Mouse (Mus musculus) neutrophil, adult 5-6 weeks (primary cell): ENCODE measurements at regions not wholly inside any gene's neighbourhood (a gene's known extent, or its start where the extent isn't known, plus 50 kb on each side); places are given as distances from the start of the nearest gene placed in this dataset.

Experiments used
- ATAC-seq: fragments of 151-379, 151-347 bp; 2 replicates; pipeline ENCODE4 v1.8.0; 2017; ENCODE audit warnings: mild to moderate bottlenecking, moderate TSS enrichment; ENCODE audit not compliant: insufficient number of reproducible peaks, poor library complexity, low FRiP score, severe bottlenecking; ENCODE audit errors: extremely low read depth

DNA sequence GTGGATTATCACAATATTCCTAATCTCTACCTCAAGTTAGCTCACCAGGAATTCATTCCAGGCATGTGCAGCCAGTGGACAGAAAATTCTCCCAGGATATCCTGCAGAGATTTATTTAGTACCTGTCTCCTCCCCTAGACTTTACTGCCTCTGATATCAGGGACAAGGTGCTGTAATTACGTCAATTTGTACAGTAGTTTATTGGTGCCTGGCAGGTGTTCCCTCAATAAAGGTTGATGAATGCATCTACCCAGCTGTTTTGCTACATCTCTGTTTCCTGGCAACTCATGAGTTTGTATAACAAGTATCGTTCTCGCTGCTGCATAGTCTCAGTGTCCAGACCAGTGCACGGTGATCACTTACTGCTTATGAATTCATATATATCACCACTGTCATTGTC lies 1281.8 kb upstream of the Lrrc6 start:
- ATAC-seq, result no peak

DNA sequence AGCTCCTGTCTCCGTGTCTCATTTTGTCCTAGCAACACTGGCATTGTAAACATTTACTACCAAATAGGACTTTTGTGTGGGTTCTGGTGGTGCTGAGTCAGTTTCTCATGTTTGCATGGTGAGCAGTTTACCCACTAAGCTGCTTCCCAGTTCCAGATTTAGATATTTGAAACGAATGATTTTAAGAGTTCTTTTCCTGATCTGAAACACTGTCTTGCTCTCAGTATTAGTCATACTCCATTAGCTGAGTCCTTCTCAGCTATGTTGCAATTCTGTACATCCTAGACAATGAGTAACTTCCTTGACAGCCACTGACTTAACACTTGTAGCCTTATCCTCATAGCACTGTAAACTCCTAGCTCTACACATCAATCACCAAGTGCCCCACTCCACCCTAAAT lies 1280.1 kb upstream of the Lrrc6 start:
- peak; percentile 72 for ATAC-seq

DNA sequence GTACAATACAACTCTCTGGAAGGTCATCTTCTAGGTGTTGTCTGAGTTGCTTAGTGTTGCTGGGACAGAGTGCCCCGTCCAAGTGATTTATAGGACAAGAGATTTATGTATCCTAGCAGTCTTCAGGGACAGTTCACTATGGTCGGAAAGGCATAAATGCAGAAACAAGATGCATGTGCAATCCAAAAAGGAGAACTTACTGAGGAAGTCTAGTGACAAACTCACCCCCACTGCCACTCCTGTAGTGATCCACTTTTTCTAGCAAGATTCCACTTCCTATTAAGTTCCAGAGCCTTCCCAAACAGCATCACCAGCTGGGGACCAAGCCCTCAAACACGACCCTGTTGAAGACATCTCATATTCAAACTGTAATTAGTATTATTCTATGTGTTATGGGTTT lies 1266.9 kb upstream of the Lrrc6 start:
- ATAC-seq, result no peak

DNA sequence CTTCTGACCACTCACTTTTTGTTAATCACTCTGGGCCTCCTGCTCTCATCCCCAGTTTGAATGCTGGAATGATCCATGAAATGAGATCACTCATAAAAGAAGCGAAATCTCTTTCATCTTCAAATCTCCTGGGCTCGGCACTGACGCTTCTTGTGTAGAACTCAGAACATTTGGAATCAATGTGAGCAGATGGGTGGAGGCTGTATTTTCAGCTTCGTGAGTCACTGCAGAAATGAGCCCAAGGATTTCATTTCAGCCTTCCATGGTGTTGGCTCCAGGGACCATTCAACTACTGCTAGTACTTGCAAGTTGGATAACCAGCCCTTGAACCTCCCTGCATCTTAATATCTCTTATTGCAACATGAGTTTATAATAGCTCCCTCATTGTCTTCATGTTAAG lies 1258.5 kb upstream of the Lrrc6 start:
- no peak for ATAC-seq

DNA sequence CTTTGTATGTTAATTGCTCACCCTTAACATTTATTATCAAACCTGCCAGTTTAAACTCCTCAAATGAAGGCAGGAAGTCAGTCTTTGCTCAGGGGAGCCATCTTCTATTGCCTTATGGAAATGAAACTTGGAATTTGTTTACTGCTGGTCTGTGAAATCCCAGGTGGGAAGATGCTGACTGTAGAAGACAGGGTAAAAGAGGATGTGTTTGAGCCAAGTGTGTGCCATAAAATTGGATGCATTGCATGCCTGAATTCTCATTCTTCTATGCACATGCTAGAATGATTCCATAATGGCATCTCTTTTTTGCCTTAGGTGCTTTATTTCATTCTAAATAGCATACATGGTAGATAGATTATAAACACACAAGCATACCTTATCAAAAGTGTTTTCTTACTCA lies 1249.9 kb upstream of the Lrrc6 start:
- ATAC-seq, result no peak

DNA sequence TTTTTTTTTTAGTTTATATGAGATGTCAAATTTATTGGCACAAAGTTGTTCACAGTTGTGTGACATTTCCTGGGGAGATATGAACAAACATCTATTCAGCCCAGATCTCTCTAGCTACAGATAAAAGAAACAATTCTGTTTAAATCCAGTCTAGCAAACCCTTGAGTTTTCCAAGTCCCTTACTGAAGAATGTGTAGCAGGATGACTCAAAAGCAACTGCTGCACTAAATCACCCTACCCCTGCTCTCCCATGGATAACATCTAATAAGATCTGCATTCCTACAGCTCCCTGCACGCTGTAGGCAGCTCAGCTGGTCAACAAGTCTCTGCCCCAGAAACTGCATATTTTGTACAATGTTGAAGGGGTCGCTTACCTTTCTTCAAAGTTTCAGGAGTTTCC lies 1242.6 kb upstream of the Lrrc6 start:
- ATAC-seq, result no peak

DNA sequence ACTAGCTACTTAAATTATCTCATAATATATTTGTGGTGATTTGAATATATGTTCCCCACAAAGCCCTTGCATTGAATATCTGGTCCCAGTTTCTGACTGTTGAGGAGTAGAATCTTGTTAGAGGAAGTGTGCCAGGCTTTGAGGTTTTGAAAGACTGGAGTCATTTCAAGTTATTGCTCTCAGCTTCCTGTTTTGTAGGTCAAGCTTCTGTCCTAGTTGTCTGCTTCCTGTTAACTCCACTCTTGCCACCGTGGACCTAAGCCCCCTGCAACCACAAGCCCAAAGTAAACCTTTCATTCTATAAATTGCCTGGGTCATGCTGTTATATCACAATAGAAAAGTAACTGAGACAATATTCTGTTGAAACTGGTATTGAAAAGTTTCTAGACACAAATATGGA lies 1232.3 kb upstream of the Lrrc6 start:
- peak; percentile 97 for ATAC-seq

DNA sequence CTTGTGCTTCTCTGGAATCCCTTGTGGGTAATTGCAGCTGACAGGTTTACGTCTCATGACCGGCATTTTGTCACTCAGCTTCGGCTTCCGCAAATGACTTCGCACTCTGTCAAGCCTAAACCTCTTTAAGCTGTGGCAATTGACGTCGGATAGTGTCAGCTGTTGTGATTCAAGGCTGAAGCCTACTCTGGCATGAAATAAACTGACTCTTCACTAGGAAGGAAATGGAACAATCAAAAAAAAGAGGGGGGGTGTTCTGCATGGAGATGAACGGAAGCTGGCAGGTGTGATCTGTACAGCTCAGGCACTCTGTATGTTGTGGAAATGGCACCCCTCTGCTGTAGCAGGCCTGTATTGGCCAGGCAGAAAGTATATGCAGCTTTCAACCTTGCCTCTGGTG lies 1228.8 kb upstream of the Lrrc6 start:
- no peak for ATAC-seq

DNA sequence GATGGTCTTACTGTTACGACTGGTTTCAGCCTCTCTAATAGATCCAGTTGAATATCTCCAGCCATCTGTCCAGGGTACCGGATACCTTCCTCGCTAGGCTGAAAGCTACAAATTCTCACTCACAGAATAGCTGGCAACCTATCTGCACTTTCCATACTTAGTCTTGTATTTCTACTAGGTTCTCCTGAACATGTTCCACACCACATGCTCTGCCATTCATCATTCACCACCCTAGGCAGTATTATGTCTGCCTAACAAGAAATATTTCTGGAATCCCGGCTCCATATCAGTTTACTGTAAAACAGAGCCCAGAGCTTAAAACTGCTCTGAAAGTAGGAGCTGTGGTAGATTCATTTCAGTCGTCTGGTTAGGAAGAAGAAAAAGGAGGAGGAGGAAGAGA lies 1224.5 kb upstream of the Lrrc6 start:
- no peak for ATAC-seq

DNA sequence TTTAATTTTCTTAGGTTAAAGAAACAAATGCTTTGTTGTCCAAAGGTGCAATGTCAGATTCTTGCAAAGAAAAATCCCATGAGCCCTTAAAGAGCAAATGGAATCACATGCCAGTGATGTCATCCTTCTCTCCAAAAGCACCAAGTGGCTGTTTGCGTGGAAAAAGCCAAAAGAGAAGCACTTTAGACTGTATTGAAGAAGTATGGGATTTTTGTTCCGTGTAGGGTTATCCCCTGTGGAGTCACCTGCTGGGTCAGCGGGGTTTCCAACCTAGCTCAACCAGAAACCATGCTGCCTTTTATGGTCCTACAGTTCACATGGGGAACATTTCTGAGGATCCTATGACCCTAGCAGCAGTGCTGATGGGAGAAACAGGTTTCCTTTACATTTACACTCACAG lies 1213.5 kb upstream of the Lrrc6 start:
- no peak for ATAC-seq

DNA sequence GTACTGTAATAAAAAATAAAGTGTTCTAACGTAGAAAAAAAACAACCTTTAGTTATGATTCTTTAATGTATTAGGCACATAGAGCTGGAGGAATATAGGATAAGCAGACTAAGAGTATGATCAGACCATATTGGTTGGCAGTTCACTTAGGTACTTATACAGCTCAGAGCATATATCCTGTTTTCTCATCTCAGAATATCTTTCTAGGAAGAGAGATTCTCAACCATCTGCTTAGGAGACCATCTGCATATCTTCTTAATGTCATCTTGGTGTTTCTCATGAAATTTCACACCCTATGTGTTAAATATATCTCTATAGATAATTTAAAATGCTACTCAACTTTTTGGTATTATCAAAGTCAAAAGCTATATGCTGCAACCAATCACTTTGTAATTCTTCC lies 1185.4 kb upstream of the Lrrc6 start:
- no peak for ATAC-seq

DNA sequence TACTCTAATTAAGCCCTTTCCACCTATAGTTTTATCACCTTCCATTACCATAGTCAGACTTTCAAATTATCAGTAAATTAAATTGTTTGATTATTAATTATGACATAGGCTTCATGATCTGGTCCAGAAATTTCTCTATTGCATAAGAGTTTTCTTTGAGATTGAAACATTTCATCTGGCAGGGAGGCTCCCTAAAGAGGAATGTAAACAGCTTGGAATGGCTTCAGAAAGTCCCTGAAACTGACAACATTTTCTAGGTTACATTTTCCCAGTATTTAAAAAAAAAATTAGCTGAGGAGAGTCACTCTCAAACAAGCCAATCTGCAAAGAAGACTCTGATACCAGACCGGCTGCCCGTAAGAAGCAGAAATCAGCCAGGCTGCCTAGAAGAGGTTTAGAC lies 1172.6 kb upstream of the Lrrc6 start:
- ATAC-seq, result no peak

DNA sequence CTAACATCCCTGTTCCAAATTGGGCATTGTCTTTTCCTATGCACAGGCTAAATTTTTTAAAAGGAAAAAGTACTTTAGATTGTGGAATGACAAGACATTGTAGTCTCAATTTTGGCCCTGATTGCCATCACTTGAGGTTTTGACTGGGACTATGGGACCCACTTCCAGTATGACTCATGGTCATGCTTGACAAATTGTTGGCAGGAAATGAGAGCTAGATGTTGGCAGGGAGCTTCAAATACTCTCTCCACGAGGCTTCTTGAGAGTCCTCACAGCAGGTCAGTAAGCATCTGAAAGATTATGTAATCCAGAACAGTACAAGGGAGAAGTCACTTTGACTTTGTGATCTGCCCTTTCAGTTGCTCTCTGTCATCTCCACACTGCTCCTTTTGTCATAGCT lies 1135.4 kb upstream of the Lrrc6 start:
- ATAC-seq, result no peak

DNA sequence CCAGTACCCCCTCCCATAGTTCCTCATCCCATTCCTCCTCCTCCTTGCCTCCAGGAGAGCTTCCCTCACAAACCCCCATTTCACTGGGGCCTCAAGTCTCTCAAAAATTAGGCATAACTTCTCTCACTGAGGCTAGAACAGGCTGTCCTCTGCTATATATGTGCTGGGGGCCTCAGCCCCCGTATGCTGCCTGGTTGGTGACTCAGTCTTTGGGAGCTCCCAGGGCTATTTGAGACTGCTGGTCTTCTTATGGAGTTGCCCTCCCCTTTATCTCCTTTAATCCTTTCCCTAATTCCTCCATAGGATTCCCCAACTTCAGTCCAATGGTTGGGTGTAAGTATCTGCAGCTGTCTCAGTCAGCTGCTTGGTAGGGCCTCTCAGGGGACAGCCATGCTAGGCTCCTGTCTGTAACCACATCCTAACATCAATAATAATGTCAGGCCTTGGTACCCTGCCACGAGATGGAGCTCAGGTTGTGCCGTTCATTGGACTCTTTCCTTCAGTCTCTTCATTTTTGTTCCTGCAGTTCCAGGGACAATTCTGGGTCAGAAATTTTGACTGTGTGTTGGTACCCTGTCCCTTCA lies 1126.1 kb upstream of the Lrrc6 start:
- ATAC-seq, result no peak

DNA sequence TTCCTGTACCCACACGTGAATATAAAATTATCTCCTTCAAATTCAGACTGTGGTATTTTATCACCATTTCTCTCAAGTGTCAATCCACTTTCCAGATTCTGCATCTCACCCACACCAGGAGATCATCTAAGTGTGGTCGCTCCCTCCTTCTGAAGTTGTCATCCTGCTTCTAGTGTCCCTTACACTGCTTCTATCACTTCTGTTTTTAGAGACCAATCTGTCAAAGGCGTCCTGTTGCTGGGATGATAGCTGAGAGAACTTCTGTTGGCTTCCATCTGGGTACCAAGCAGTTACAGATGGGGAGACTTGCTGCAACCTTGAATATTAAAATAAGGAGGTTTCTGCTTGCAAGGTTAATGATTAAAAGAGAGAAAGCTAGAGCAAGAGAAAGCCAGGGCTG lies 1111.2 kb upstream of the Lrrc6 start:
- no peak for ATAC-seq

DNA sequence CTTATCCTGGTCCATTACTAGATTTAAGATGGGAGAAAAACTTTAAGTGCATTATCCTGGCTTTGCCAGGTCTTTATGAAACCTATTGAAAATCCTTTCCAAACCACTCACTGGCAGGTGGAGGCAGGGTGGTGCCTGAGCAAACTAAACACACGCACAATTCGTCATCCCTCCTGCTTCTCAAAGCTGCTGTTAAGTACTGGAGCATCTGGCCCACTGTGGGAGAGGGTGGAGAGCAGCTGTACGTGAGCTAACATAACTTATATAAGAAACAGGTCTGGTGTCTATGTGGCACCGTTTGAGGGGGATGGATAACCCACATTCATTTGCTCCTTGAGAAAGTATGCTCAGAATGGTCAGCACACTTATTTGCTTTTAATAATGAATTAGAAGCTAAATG lies 1097.7 kb upstream of the Lrrc6 start:
- no peak for ATAC-seq

DNA sequence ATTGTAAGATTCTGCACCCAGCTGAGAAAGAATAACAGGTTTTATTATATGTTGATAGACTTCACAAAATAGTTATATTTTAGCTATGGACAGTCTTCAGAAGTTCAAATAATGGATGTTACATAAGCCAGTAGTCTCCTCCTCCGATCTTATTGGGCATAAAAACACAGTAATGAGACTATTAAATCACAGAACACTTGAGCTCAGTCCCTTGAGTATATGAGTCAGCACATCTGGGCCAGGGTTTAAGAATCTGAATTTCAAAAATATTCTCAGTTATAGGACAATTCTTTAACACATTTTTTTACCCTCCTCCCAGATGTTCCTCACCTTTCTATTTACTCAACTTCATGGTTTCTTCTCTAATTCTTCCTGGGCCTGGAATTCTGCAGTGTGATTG lies 1075.9 kb upstream of the Lrrc6 start:
- no peak for ATAC-seq

DNA sequence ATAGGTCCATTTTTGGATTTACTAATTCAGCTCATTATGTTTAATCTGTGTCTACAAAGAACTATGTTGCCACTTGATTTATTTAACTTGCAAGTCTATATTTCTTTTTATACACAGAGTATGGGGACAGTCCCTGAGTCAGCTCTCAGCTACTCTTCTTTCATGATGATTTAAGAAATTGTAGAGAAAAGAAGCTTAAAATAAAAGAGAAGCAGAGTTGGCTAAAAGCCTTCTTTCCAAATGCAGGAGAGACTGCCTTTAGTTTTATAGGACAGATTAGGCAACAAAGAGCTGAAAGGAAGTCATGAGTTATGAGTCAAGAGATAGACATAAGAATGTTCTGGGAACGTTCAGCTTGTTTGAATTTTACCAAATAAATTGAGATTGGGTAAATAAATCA lies 1070.9 kb upstream of the Lrrc6 start:
- ATAC-seq, result no peak

DNA sequence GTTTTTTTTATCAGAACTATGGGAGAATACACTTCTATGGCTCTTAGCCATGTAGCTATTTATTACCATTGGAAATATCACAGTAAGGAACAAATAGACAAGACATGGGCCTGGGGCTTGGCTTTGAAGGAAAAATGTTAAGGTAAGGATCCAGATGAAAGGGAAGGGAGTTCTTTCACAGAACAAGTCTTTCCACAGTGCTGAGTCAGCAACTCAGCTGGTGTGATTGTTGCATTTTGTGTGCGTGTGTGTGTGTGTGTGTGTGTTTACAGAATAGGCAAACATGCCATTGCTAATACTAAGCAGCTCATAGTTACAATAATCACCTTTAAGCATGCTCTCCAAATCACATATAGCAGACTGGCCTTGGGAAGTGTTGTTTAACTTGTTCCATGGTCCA lies 1056.6 kb upstream of the Lrrc6 start:
- ATAC-seq, result no peak

DNA sequence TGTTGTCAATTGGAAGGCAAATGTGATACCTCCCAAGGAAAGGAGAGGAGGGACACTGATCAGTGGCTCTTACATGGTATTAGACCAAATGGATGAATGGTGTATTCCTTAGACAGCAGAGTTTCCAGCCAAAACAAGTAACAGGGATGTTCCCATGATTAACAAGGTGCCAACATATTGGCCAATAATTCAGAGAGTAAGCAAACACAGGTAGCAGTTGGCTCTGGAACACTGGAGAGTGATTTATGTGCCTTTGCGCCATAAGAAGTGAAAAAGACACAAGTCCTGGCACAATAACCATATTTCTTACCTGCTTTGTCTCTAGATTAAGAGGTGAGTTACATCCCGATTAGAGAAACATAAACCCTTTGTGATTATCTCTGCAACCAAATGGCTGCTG lies 1051.2 kb upstream of the Lrrc6 start:
- ATAC-seq, result no peak

DNA sequence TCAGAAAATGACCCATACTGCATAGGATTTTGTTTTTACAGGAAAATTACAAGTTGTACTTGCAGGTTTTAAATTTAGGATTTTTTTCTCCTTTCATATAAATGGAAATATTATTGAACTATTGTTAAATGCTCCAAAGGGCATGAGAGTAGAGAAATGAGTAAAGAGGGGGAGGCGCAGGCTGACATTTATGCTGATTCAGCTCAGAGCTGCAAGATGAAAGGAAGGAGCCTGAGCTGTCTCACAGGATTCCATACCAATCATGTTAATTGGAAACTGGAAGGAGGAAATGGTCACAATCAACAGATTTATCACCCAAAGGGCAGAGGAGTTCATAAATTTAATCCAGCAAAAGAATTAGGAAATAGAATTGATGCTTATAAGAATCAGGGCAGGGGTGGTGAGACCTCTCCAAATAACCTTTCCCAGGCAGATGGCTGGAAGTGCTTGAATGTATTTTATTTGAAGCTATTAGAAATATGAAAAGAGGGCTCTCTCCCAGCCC lies 1046.2 kb upstream of the Lrrc6 start:
- no peak for ATAC-seq

DNA sequence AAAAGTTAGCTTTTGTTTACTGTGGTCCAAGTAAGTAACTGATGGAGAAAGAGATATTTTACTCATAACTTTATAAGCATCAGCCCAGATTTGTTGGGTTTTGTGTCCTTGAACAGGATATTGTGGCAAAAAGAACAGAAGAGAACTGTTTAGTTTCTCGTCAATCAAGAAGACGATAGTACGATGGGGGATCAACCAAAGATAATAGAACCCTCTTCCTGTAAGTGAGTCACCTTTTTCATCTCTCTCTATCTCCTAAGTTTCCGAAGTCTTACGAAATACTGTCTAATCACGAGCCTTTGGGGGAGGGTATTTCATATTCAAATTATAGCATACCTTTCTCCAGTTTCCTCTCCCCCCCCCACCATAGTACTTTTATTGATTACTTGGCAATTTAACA lies 1045.0 kb upstream of the Lrrc6 start:
- ATAC-seq, result no peak
